Mouse (Mus musculus): ENCODE data around the gene Snx29.
"Not testable (repeated sequence)": the region's sequence is repeated elsewhere in the genome, so short reads cannot be mapped to it uniquely, and the experiment has no call there.

Gene Snx29

GRCm38 (mm10) chr16:11360576-11360975 lies 37.9 kb downstream of the Snx29 start:
- DNase-seq, result not testable (repeated sequence)

GRCm38 (mm10) chr16:11365626-11366025 lies 42.9 kb downstream of the Snx29 start:
- peak; percentile 90 for DNase-seq

- no peak for DNase-seq
These were observed 44.1 kb downstream of the Snx29 start for GRCm38 (mm10) chr16:11366851-11367250.

GRCm38 (mm10) chr16:11368412-11368811 lies 45.7 kb downstream of the Snx29 start:
- DNase-seq, result no peak

- DNase-seq, result no peak
These were observed 46.5 kb downstream of the Snx29 start for GRCm38 (mm10) chr16:11369162-11369561.

- peak; percentile 54 for DNase-seq
These were observed 46.9 kb downstream of the Snx29 start for GRCm38 (mm10) chr16:11369642-11370041.

GRCm38 (mm10) chr16:11370132-11370544 lies 47.4 kb downstream of the Snx29 start:
- peak; percentile 72 for DNase-seq

- DNase-seq, result no peak
These were observed 56.6 kb downstream of the Snx29 start for GRCm38 (mm10) chr16:11379264-11379663.

GRCm38 (mm10) chr16:11380038-11380437 lies 57.3 kb downstream of the Snx29 start:
- no peak for DNase-seq

GRCm38 (mm10) chr16:11380871-11381270 lies 58.2 kb downstream of the Snx29 start:
- DNase-seq, result no peak

GRCm38 (mm10) chr16:11384361-11384760 lies 61.7 kb downstream of the Snx29 start:
- DNase-seq, result no peak

GRCm38 (mm10) chr16:11385150-11385549 lies 62.4 kb downstream of the Snx29 start:
- DNase-seq, result no peak

- DNase-seq, result no peak
These were observed 63.1 kb downstream of the Snx29 start for GRCm38 (mm10) chr16:11385798-11386197.

GRCm38 (mm10) chr16:11386221-11386620 lies 63.5 kb downstream of the Snx29 start:
- DNase-seq, result no peak

- DNase-seq, result no peak
These were observed 65.4 kb downstream of the Snx29 start for GRCm38 (mm10) chr16:11388085-11388484.

GRCm38 (mm10) chr16:11389324-11389723 lies 66.6 kb downstream of the Snx29 start:
- no peak for DNase-seq

- DNase-seq, result no peak
These were observed 73.9 kb downstream of the Snx29 start for GRCm38 (mm10) chr16:11396570-11396969.

GRCm38 (mm10) chr16:11399386-11399785 lies 76.7 kb downstream of the Snx29 start:
- no peak for DNase-seq

- DNase-seq, result no peak
These were observed 77.3 kb downstream of the Snx29 start for GRCm38 (mm10) chr16:11399845-11400565.

GRCm38 (mm10) chr16:11400936-11401335 lies 78.2 kb downstream of the Snx29 start:
- DNase-seq, result no peak

- DNase-seq, result no peak
These were observed 82.5 kb downstream of the Snx29 start for GRCm38 (mm10) chr16:11405193-11405592.

- peak; percentile 79 for DNase-seq
These were observed 83.5 kb downstream of the Snx29 start for GRCm38 (mm10) chr16:11406201-11406600.

GRCm38 (mm10) chr16:11406622-11407021 lies 83.9 kb downstream of the Snx29 start:
- DNase-seq, result no peak

GRCm38 (mm10) chr16:11407932-11408620 lies 85.4 kb downstream of the Snx29 start:
- peak; percentile 57 for DNase-seq

Measured in kidney, postnatal 14 days (tissue).